Mouse (Mus musculus) spleen, adult 2 months (tissue): ENCODE results near the gene Ptch1. TPM values are rescaled to one million over a fixed set of nuclear protein-coding genes. Genes with fewer than 3 reads are reported as not detected.

Experiments
- DNase-seq, 2 experiments: peaks; one replicate each; pipeline versions ENCODE4 v3.0.0 to v3.0.0-alpha.2; 2012 to 2021; ENCODE audit warnings: low spot score in 2 of 2, low read depth in 1 of 2
- H3K27ac ChIP-seq: fragments of 200-500 bp; 2 replicates; pipeline ENCODE4 v1.5.1; 2012; ENCODE audit warnings: low read length, inconsistent platforms; ENCODE audit not compliant: insufficient read depth
- H3K27me3 ChIP-seq: fragments of 200-500 bp; 2 replicates; pipeline ENCODE4 v1.6.1; 2012; ENCODE audit warnings: mild to moderate bottlenecking, moderate library complexity, low read length, inconsistent platforms; ENCODE audit not compliant: control insufficient read depth, insufficient read depth
- H3K36me3 ChIP-seq: fragments of 200-500 bp; 2 replicates; pipeline ENCODE4 v1.6.1; 2012; ENCODE audit warnings: mild to moderate bottlenecking, low read length, inconsistent platforms; ENCODE audit not compliant: control insufficient read depth, insufficient read depth
- H3K4me1 ChIP-seq: fragments of 200-500 bp; 2 replicates; pipeline ENCODE4 v1.6.1; 2011; ENCODE audit warnings: inconsistent platforms; ENCODE audit not compliant: control insufficient read depth, insufficient read depth, insufficient read length
- H3K4me3 ChIP-seq: fragments of 200-500 bp; 2 replicates; pipeline ENCODE4 v1.5.1; 2011; ENCODE audit warnings: mild to moderate bottlenecking, inconsistent platforms; ENCODE audit not compliant: insufficient read depth, insufficient read length; ENCODE audit errors: extremely low read depth
- CTCF ChIP-seq: fragments of 200-500 bp; IDR thresholded peaks from 2 replicates; pipeline ENCODE4 v1.5.1; 2011; ENCODE audit warnings: mild to moderate bottlenecking, inconsistent platforms; ENCODE audit not compliant: insufficient read depth, insufficient read length, insufficient replicate concordance; ENCODE audit errors: extremely low read depth
- POLR2A ChIP-seq: fragments of 200-500 bp; IDR thresholded peaks from 2 replicates; pipeline ENCODE4 v1.6.1; 2011; ENCODE audit warnings: low read depth, low read length, inconsistent platforms
- WGBS: fragments of 180-500 bp; shearing (Covaris S2); methylation state at CpG from one replicate; pipeline ENCODE4 v1.1.7; 2018; 5-methylcytosine and 5-hydroxymethylcytosine counted together
- polyA plus RNA-seq: library from polyadenylated mRNA; depleted of rRNA; stranded (reverse); fragments of >200 nt; gene quantifications from 2 replicates; pipeline ENCODE4 v1.2.3, GENCODE M21; 2012; rRNA removed

Gene Ptch1
- polyA plus RNA-seq, 1 experiment: 8.2 TPM

GRCm38 (mm10) chr13:63499489-63499888 lies 73.9 kb downstream of the Ptch1 start:
- no peak overlapping the region for H3K4me3 ChIP-seq
- 93% methylated on average over 2 of the region's 2 CpGs for WGBS
- TF ChIP-seq POLR2A (no peak), CTCF (no peak)
- DNase-seq: no peak
- H3K36me3 ChIP-seq: no peaks in the 10 kb centered on the region
- no peaks in the 10 kb centered on the region for H3K4me1 ChIP-seq
- no peak overlapping the region for H3K27ac ChIP-seq
- H3K27me3 ChIP-seq: no peaks in the 10 kb centered on the region

GRCm38 (mm10) chr13:63496646-63497582 lies 76.5 kb downstream of the Ptch1 start, which contains the start of gene Fancc:
Gene Fancc, minus strand, starts transcription at chr13:63497278.
- H3K27me3 ChIP-seq: no peaks in the 10 kb centered on the region
- H3K4me1 ChIP-seq: no peaks in the 10 kb centered on the region
- H3K36me3 ChIP-seq: no peaks in the 10 kb centered on the region
- H3K27ac ChIP-seq: no peak within 1 kb of the TSS
- TF ChIP-seq POLR2A: no peak
- TF ChIP-seq CTCF: no peak
- 22% methylated on average over 23 of the region's 23 CpGs for WGBS
- peak within 1 kb of the TSS; percentile 59 for H3K4me3 ChIP-seq
- DNase-seq: no peak

- 88% methylated on average over 7 of the region's 7 CpGs for WGBS
- Histone ChIP-seq H3K27me3 (no peaks in the 10 kb centered on the region), H3K27ac (no peak overlapping the region), H3K4me1 (no peaks in the 10 kb centered on the region), H3K4me3 (no peak overlapping the region), H3K36me3 (no peaks in the 10 kb centered on the region)
- TF ChIP-seq POLR2A (no peak), CTCF (no peak)
- no peak for DNase-seq
Observed at GRCm38 (mm10) chr13:63487707-63488042, 85.7 kb downstream of the Ptch1 start.

- 71% methylated on average over 18 of the region's 18 CpGs for whole genome bisulfite sequencing
- no peak for DNase-seq
- Histone ChIP-seq H3K4me1 (no peaks in the 10 kb centered on the region), H3K36me3 (no peaks in the 10 kb centered on the region), H3K4me3 (no peak overlapping the region), H3K27me3 (no peaks in the 10 kb centered on the region), H3K27ac (no peak overlapping the region)
- TF ChIP-seq POLR2A (no peak), CTCF (no peak)
Observed at GRCm38 (mm10) chr13:63486791-63487706, 86.3 kb downstream of the Ptch1 start.

- 88% methylated on average over 8 of the region's 8 CpGs for WGBS
- Histone ChIP-seq H3K4me1 (no peaks in the 10 kb centered on the region), H3K4me3 (no peak overlapping the region), H3K27me3 (no peaks in the 10 kb centered on the region), H3K36me3 (no peaks in the 10 kb centered on the region), H3K27ac (no peak overlapping the region)
- TF ChIP-seq POLR2A (no peak), CTCF (no peak)
- no peak for DNase-seq
Observed at GRCm38 (mm10) chr13:63475356-63475755, 98.0 kb downstream of the Ptch1 start.

Other genes with a start within 250 kb of the Ptch1 start
- 4.8 and 5.1 TPM in 2 replicates for gene Fancc, start 76.3 kb downstream of the Ptch1 start, polyA plus RNA-seq
- 2.0 and 2.6 TPM in 2 replicates for gene Ercc6l2, start 241.6 kb upstream of the Ptch1 start, polyA plus RNA-seq